Mouse (Mus musculus) ES-Bruce4 (cell line): ENCODE results near the gene Ppp1r14d.

Experiments
- CTCF ChIP-seq: IDR thresholded peaks from one replicate; pipeline ENCODE4 v1.8.1; 2011; ENCODE audit warnings: low read depth, low read length
- EP300 ChIP-seq: IDR thresholded peaks from 2 replicates; pipeline ENCODE4 v1.6.1; 2011; ENCODE audit warnings: low read depth, low read length; ENCODE audit not compliant: insufficient read depth
- POLR2A ChIP-seq: IDR thresholded peaks from one replicate; pipeline ENCODE4 v1.8.1; 2011; ENCODE audit warnings: low read length; ENCODE audit not compliant: insufficient read depth

DNA sequence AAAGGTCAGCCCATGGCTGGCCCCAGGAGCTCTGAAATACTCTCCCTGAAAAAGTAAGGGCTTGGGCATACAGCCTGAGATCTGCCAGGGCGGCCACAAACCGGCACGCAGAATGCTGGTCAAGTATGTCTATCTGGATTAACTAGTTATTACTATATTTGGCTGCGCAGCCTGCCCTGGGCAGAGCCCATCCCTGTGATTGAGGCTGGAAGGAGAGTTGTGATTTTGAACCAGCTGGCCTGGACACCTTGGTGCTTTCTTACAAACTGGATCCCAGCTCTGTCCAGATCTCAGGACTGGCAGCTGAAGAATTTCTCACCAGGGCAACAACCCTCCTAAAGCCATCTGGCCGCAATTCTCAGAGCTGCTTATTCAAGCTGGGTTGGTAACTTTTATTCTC lies 35.6 kb downstream of the Ppp1r14d start:
- TF ChIP-seq POLR2A, result no peak
- no peak for TF ChIP-seq CTCF
- no peak for TF ChIP-seq EP300
